Mouse (Mus musculus) spleen, adult 2 months (tissue): ENCODE measurements around the gene Cd68. TPM values are rescaled to one million over a fixed set of nuclear protein-coding genes. Genes with fewer than 3 reads are reported as not detected.

Source experiments
- DNase-seq, 2 experiments: peaks; one replicate each; pipeline versions ENCODE4 v3.0.0 to v3.0.0-alpha.2; 2012 to 2021; ENCODE audit warnings: low spot score in 2 of 2, low read depth in 1 of 2
- H3K27ac ChIP-seq: fragments of 200-500 bp; 2 replicates; pipeline ENCODE4 v1.5.1; 2012; ENCODE audit warnings: low read length, inconsistent platforms; ENCODE audit not compliant: insufficient read depth
- H3K27me3 ChIP-seq: fragments of 200-500 bp; 2 replicates; pipeline ENCODE4 v1.6.1; 2012; ENCODE audit warnings: mild to moderate bottlenecking, moderate library complexity, low read length, inconsistent platforms; ENCODE audit not compliant: control insufficient read depth, insufficient read depth
- H3K36me3 ChIP-seq: fragments of 200-500 bp; 2 replicates; pipeline ENCODE4 v1.6.1; 2012; ENCODE audit warnings: mild to moderate bottlenecking, low read length, inconsistent platforms; ENCODE audit not compliant: control insufficient read depth, insufficient read depth
- H3K4me1 ChIP-seq: fragments of 200-500 bp; 2 replicates; pipeline ENCODE4 v1.6.1; 2011; ENCODE audit warnings: inconsistent platforms; ENCODE audit not compliant: control insufficient read depth, insufficient read depth, insufficient read length
- H3K4me3 ChIP-seq: fragments of 200-500 bp; 2 replicates; pipeline ENCODE4 v1.5.1; 2011; ENCODE audit warnings: mild to moderate bottlenecking, inconsistent platforms; ENCODE audit not compliant: insufficient read depth, insufficient read length; ENCODE audit errors: extremely low read depth
- CTCF ChIP-seq: fragments of 200-500 bp; IDR thresholded peaks from 2 replicates; pipeline ENCODE4 v1.5.1; 2011; ENCODE audit warnings: mild to moderate bottlenecking, inconsistent platforms; ENCODE audit not compliant: insufficient read depth, insufficient read length, insufficient replicate concordance; ENCODE audit errors: extremely low read depth
- POLR2A ChIP-seq: fragments of 200-500 bp; IDR thresholded peaks from 2 replicates; pipeline ENCODE4 v1.6.1; 2011; ENCODE audit warnings: low read depth, low read length, inconsistent platforms
- WGBS: fragments of 180-500 bp; shearing (Covaris S2); methylation state at CpG from one replicate; pipeline ENCODE4 v1.1.7; 2018; 5-methylcytosine and 5-hydroxymethylcytosine counted together
- polyA plus RNA-seq: library from polyadenylated mRNA; depleted of rRNA; stranded (reverse); fragments of >200 nt; gene quantifications from 2 replicates; pipeline ENCODE4 v1.2.3, GENCODE M21; 2012

Gene Cd68
- polyA plus RNA-seq, 1 experiment = 114 TPM

GRCm38 (mm10) chr11:69661221-69661881, 4.6 kb downstream of the Cd68 start:
- WGBS = 65% methylated on average over 3 of the region's 3 CpGs
- DNase-seq = no peak
- H3K4me3 ChIP-seq = peak overlapping the region; percentile 91; the same call in 1 of the 2 replicates
- peaks cover 8% of the 10 kb centered on the region; the same call in 1 of the 2 replicates for H3K4me1 ChIP-seq
- no peak overlapping the region for H3K27ac ChIP-seq
- H3K27me3 ChIP-seq = no peaks in the 10 kb centered on the region
- TF ChIP-seq CTCF (no peak), POLR2A (no peak)
- peaks cover 15% of the 10 kb centered on the region for H3K36me3 ChIP-seq

GRCm38 (mm10) chr11:69657462-69657881, 8.5 kb downstream of the Cd68 start:
- no peaks in the 10 kb centered on the region for H3K4me1 ChIP-seq
- H3K27ac ChIP-seq = no peak overlapping the region
- H3K27me3 ChIP-seq = no peaks in the 10 kb centered on the region
- H3K4me3 ChIP-seq = no peak overlapping the region
- 85% methylated on average over 15 of the region's 15 CpGs for WGBS
- TF ChIP-seq POLR2A (no peak), CTCF (no peak)
- H3K36me3 ChIP-seq = peaks cover 24% of the 10 kb centered on the region
- no peak for DNase-seq

GRCm38 (mm10) chr11:69656617-69657461, 9.1 kb downstream of the Cd68 start:
- 71% methylated on average over 10 of the region's 10 CpGs for WGBS
- no peaks in the 10 kb centered on the region for H3K27me3 ChIP-seq
- H3K4me3 ChIP-seq = no peak overlapping the region
- no peaks in the 10 kb centered on the region for H3K4me1 ChIP-seq
- no peak overlapping the region for H3K27ac ChIP-seq
- TF ChIP-seq CTCF (peak; percentile 62; the same call in 1 of the 2 replicates), POLR2A (no peak)
- peaks cover 29% of the 10 kb centered on the region for H3K36me3 ChIP-seq
- DNase-seq = no peak

- Histone ChIP-seq H3K4me1 (no peaks in the 10 kb centered on the region), H3K36me3 (peaks cover 35% of the 10 kb centered on the region), H3K27me3 (no peaks in the 10 kb centered on the region), H3K27ac (no peak overlapping the region), H3K4me3 (no peak overlapping the region)
- TF ChIP-seq CTCF (no peak), POLR2A (no peak)
- 89% methylated on average over 5 of the region's 5 CpGs for WGBS
- no peak for DNase-seq
These were observed 9.9 kb downstream of the Cd68 start for GRCm38 (mm10) chr11:69656065-69656455.

GRCm38 (mm10) chr11:69655264-69656064, 10.5 kb downstream of the Cd68 start, which contains the start of gene Sox15:
Gene Sox15, plus strand, starts transcription at chr11:69655314.
- 0 out of 2 replicates have a peak within 1 kb of the TSS, but pooled peaks have one; percentile 9 for H3K27ac ChIP-seq
- no peak within 1 kb of the TSS for H3K4me3 ChIP-seq
- 58% methylated on average over 34 of the region's 34 CpGs for WGBS
- no peak for DNase-seq
- H3K36me3 ChIP-seq = peaks cover 40% of the 10 kb centered on the region
- TF ChIP-seq CTCF (peak; percentile 47; the same call in 1 of the 2 replicates), POLR2A (no peak)
- no peaks in the 10 kb centered on the region for H3K27me3 ChIP-seq
- no peaks in the 10 kb centered on the region for H3K4me1 ChIP-seq

GRCm38 (mm10) chr11:69654760-69655159, 11.2 kb downstream of the Cd68 start:
- Histone ChIP-seq H3K27ac (0 out of 2 replicates have a peak overlapping the region, but pooled peaks have one; percentile 9), H3K4me1 (no peaks in the 10 kb centered on the region), H3K4me3 (no peak overlapping the region), H3K27me3 (no peaks in the 10 kb centered on the region), H3K36me3 (peaks cover 45% of the 10 kb centered on the region)
- DNase-seq = no peak
- TF ChIP-seq POLR2A = no peak
- TF ChIP-seq CTCF = no peak
- WGBS = 53% methylated on average over 9 of the region's 9 CpGs
